Mouse (Mus musculus): ENCODE data around the gene Arhgap18.

GRCm38 (mm10) chr10:26833393-26833792 is 80.2 kb downstream of the Arhgap18 start:
- TF ChIP-seq CTCF (IDR thresholded peaks at IDR 0.05; ENCODE audit: low read depth), result no peak
- no peak for TF ChIP-seq EP300 (IDR thresholded peaks at IDR 0.05; ENCODE audit: low read depth)
